Mouse (Mus musculus): ENCODE results near the gene Cypt15. TPM values are rescaled to one million over a fixed set of nuclear protein-coding genes. Genes with fewer than 3 reads are reported as not detected.
"Not testable (repeated sequence)": the region's sequence is repeated elsewhere in the genome, so short reads cannot be mapped to it uniquely, and the experiment has no call there.

Cypt15 gene
- polyA plus RNA-seq (2012; ENCODE audit: insufficient read depth, insufficient read length, low replicate concordance, missing spikeins) = not detected in 2 replicates

GRCm38 (mm10) chrX:39345967-39346366 lies at the start of gene Cypt15:
Gene Cypt15 (plus strand): TSS chrX:39346267.
- H3K27ac ChIP-seq (ENCODE audit: insufficient read depth, low read depth, low read length); H3K4me3 ChIP-seq (ENCODE audit: insufficient read depth, low read depth, low read length); H3K4me1 ChIP-seq (ENCODE audit: control insufficient read depth, insufficient read depth, low read length): not testable (repeated sequence)
- WGBS = 88% methylated on average over 1 of the region's 1 CpGs

- TF ChIP-seq CTCF (IDR thresholded peaks at IDR 0.05; ENCODE audit: insufficient read depth, low read depth, low read length) (no peak), POLR2A (IDR thresholded peaks at IDR 0.05; ENCODE audit: insufficient read depth, low read depth, low read length) (no peak)
- no peaks in the 10 kb centered on the region for H3K4me1 ChIP-seq (ENCODE audit: control insufficient read depth, insufficient read depth, low read length)
- no peak overlapping the region for H3K4me3 ChIP-seq (ENCODE audit: insufficient read depth, low read depth, low read length)
- no peak overlapping the region for H3K27ac ChIP-seq (ENCODE audit: insufficient read depth, low read depth, low read length)
- 85% methylated on average over 2 of the region's 2 CpGs for WGBS
Observed at GRCm38 (mm10) chrX:39370932-39371331, 24.9 kb downstream of the Cypt15 start.

GRCm38 (mm10) chrX:39378830-39379229 lies 32.8 kb downstream of the Cypt15 start:
- Histone ChIP-seq H3K4me3 (ENCODE audit: insufficient read depth, low read depth, low read length) (no peak overlapping the region), H3K27ac (ENCODE audit: insufficient read depth, low read depth, low read length) (no peak overlapping the region), H3K4me1 (ENCODE audit: control insufficient read depth, insufficient read depth, low read length) (no peaks in the 10 kb centered on the region)
- 68% methylated on average over 2 of the region's 2 CpGs for WGBS
- TF ChIP-seq POLR2A (IDR thresholded peaks at IDR 0.05; ENCODE audit: insufficient read depth, low read depth, low read length) (no peak), CTCF (IDR thresholded peaks at IDR 0.05; ENCODE audit: insufficient read depth, low read depth, low read length) (no peak)

GRCm38 (mm10) chrX:39383806-39384205 lies 37.7 kb downstream of the Cypt15 start:
- Histone ChIP-seq H3K4me1 (ENCODE audit: control insufficient read depth, insufficient read depth, low read length) (no peaks in the 10 kb centered on the region), H3K27ac (ENCODE audit: insufficient read depth, low read depth, low read length) (no peak overlapping the region), H3K4me3 (ENCODE audit: insufficient read depth, low read depth, low read length) (no peak overlapping the region)
- 63% methylated on average over 2 of the region's 2 CpGs for WGBS
- TF ChIP-seq CTCF (IDR thresholded peaks at IDR 0.05; ENCODE audit: insufficient read depth, low read depth, low read length) (no peak), POLR2A (IDR thresholded peaks at IDR 0.05; ENCODE audit: insufficient read depth, low read depth, low read length) (no peak)
